Mouse (Mus musculus): ENCODE measurements around the gene Cers1. TPM values are rescaled to one million over a fixed set of nuclear protein-coding genes. Genes with fewer than 3 reads are reported as not detected.
A peak's percentile ranks its signal among the peaks of the same experiment; 100 is the strongest.

Gene Cers1
- polyA plus RNA-seq, 1 experiment from 2014 or later = 24.5 TPM

- no peaks in the 10 kb centered on the region for H3K9me3 ChIP-seq
- H3K4me2 ChIP-seq = no peak overlapping the region
- no peak for ATAC-seq (ENCODE audit: low FRiP score)
- no peak overlapping the region for H3K4me3 ChIP-seq
- 94% methylated on average over 14 of the region's 14 CpGs for WGBS
- H3K36me3 ChIP-seq = peaks cover 78% of the 10 kb centered on the region
- peaks cover 10% of the 10 kb centered on the region; the same call in 1 of the 2 replicates for H3K4me1 ChIP-seq (replicated peaks)
- no peaks in the 10 kb centered on the region for H3K27me3 ChIP-seq
- H3K27ac ChIP-seq = no peak overlapping the region
- H3K9ac ChIP-seq = no peak overlapping the region
Measured at GRCm38 (mm10) chr8:70342007-70342406, 26.4 kb downstream of the Cers1 start.

DNA sequence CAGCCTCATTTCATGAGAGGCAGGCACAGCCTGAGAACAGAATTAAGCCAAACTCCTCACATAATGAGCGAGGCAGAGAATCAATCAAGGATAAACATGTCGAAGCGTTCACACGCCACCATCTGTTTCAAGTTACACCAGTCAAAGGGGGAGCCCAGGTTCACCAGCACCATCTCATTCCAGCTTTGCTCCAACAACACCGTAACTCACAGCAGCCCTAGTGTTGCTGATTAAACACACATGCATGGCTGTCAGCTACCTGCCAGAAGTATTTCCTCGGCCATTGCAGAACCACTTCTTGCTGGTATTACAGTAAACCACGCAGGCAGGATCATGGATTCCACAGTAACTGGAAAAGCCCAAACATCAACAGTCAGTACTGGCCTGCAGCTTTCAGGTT is 27.5 kb downstream of the Cers1 start:
- H3K4me3 ChIP-seq = no peak overlapping the region

DNA sequence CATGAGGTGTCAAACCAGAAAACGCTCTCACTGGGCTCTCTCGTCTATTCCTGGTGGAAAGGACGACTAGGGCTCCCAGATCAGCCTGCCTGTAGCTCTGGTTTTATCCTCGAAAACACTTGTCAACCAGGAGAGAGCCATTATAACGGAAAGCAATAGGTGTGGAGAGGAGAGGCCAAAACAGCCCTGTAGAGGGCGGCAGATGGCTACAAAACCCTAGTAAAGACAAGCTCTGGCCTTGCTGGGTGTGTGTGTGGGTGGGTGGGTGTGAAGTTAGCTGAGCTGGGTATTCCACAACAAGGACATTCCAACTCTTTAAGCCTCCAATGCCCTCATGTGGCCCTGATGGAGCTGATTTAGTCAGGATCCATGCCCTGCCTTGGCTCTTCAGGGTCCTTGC is 28.1 kb downstream of the Cers1 start:
- H3K9me3 ChIP-seq = no peaks in the 10 kb centered on the region
- no peak overlapping the region for H3K27ac ChIP-seq
- H3K4me3 ChIP-seq = no peak overlapping the region
- H3K27me3 ChIP-seq = no peaks in the 10 kb centered on the region
- peaks cover 23% of the 10 kb centered on the region for H3K4me1 ChIP-seq (replicated peaks)
- no peak overlapping the region for H3K9ac ChIP-seq
- ATAC-seq (ENCODE audit: low FRiP score) = 0 out of 2 replicates have a peak, but pooled peaks have one; percentile 46
- peaks cover 66% of the 10 kb centered on the region for H3K36me3 ChIP-seq
- no peak overlapping the region for H3K4me2 ChIP-seq
- 54% methylated on average over 6 of the region's 6 CpGs for WGBS

More for the DNA sequence above, 27.5 kb downstream of the Cers1 start:
- Histone ChIP-seq H3K9me3 (no peaks in the 10 kb centered on the region), H3K9ac (no peak overlapping the region), H3K27ac (no peak overlapping the region), H3K36me3 (peaks cover 68% of the 10 kb centered on the region), H3K4me2 (no peak overlapping the region), H3K4me1 (replicated peaks) (peaks cover 16% of the 10 kb centered on the region), H3K27me3 (no peaks in the 10 kb centered on the region)
- WGBS = 81% methylated on average over 7 of the region's 7 CpGs
- ATAC-seq (ENCODE audit: low FRiP score) = no peak

- WGBS = 98% methylated on average over 2 of the region's 2 CpGs
- H3K9me3 ChIP-seq = no peaks in the 10 kb centered on the region
- peak overlapping the region; percentile 39 for H3K9ac ChIP-seq
Measured at GRCm38 (mm10) chr8:70344279-70344678, 28.7 kb downstream of the Cers1 start.

DNA sequence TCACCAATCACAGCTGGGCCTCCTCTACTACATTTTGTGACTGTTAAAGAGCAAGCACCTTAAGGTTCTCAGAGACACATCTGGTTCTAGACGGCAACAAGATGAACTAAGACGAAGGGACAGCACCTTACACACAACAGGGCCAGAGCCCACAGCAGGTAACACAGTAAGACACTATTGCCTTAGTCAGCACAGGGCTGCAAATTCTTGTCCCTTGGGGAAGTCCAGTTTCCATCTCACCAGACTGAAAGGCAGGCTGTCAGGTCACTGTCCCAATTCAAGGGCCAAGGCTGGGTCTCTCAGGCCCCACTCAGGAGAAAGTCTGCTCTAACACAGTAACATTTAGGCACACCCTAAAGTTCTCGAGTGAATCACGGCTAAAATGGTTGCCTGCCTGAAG is 31.9 kb downstream of the Cers1 start:
- no peak overlapping the region for H3K27ac ChIP-seq
- peaks cover 60% of the 10 kb centered on the region for H3K4me1 ChIP-seq (replicated peaks)
- ATAC-seq (ENCODE audit: low FRiP score) = no peak
- H3K36me3 ChIP-seq = peaks cover 39% of the 10 kb centered on the region
- H3K9ac ChIP-seq = 0 out of 2 replicates have a peak overlapping the region, but pooled peaks have one; percentile 49
- no peaks in the 10 kb centered on the region for H3K9me3 ChIP-seq
- H3K27me3 ChIP-seq = no peaks in the 10 kb centered on the region
- H3K4me3 ChIP-seq = no peak overlapping the region
- no peak overlapping the region for H3K4me2 ChIP-seq
- 95% methylated on average over 4 of the region's 4 CpGs for WGBS

More at GRCm38 (mm10) chr8:70344279-70344678, 28.7 kb downstream of the Cers1 start:
- no peaks in the 10 kb centered on the region for H3K27me3 ChIP-seq
- H3K4me3 ChIP-seq = no peak overlapping the region
- peaks cover 66% of the 10 kb centered on the region for H3K36me3 ChIP-seq
- ATAC-seq (ENCODE audit: low FRiP score) = no peak
- H3K27ac ChIP-seq = no peak overlapping the region
- H3K4me1 ChIP-seq (replicated peaks) = peaks cover 28% of the 10 kb centered on the region
- H3K4me2 ChIP-seq = no peak overlapping the region

GRCm38 (mm10) chr8:70347860-70348420 is 32.4 kb downstream of the Cers1 start:
- H3K4me3 ChIP-seq = no peak overlapping the region
- H3K9me3 ChIP-seq = no peaks in the 10 kb centered on the region
- H3K27ac ChIP-seq = no peak overlapping the region
- no peak for ATAC-seq (ENCODE audit: low FRiP score)
- H3K4me2 ChIP-seq = no peak overlapping the region
- peaks cover 58% of the 10 kb centered on the region for H3K4me1 ChIP-seq (replicated peaks)
- 74% methylated on average over 1 of the region's 1 CpGs for WGBS
- peaks cover 34% of the 10 kb centered on the region for H3K36me3 ChIP-seq
- no peaks in the 10 kb centered on the region for H3K27me3 ChIP-seq
- H3K9ac ChIP-seq = peak overlapping the region; percentile 49; the same call in 1 of the 2 replicates

DNA sequence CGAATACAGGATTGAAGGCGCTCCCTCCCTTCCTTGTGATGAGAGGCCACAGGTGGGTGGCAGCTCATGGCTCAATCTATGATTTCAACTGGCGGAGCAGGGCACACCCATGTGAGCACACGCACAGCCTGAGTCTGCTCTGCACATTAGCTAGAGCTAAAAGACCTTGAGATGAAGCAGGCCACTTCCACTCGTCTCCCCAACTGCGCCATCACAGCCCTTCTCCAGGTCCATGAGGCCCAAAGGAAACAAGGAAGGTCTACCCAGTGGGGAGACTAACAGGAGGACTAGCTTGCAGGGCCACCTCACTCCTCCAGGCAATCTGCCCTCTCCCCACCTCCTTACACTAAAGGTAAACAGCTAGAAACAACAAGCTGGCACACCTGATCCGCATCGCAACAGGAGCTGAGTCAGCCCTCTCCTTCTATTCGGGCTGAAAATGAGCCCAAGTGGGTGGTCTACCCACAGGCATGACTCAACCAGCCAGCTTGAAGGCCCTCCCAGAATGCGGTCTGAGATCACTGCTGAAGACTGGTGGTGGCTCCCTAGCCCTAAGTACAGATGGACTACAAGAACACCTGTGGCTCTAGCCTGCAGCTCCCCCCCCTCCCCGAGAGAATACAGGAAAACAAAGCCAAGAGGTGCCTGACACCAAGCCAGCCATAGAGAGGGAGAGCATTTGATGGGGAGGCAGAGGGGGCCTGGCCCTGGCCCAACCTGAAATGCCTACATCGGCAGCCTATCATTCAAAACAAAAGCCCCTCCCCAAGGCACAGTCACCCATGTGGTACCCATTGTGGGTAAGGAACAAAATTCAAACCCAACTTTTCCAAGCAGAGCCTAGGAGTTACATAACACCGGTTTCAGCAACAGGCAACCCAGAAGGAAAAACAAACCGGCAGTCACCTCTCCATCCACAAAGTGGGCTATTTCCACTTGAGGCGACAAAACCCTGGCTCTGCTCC is 35.7 kb downstream of the Cers1 start:
- Histone ChIP-seq H3K9ac (peak overlapping the region; percentile 100), H3K4me1 (replicated peaks) (peaks cover 58% of the 10 kb centered on the region), H3K27me3 (no peaks in the 10 kb centered on the region), H3K27ac (no peak overlapping the region), H3K36me3 (peaks cover 18% of the 10 kb centered on the region), H3K4me3 (peak overlapping the region; percentile 100), H3K4me2 (peak overlapping the region; percentile 100), H3K9me3 (no peaks in the 10 kb centered on the region)
- WGBS = 63% methylated on average over 15 of the region's 15 CpGs
- ATAC-seq (ENCODE audit: low FRiP score) = no peak

GRCm38 (mm10) chr8:70352000-70352384 is 36.4 kb downstream of the Cers1 start:
- Histone ChIP-seq H3K36me3 (peaks cover 15% of the 10 kb centered on the region), H3K9ac (peak overlapping the region; percentile 100), H3K27ac (no peak overlapping the region), H3K4me1 (replicated peaks) (peaks cover 58% of the 10 kb centered on the region), H3K4me2 (peak overlapping the region; percentile 100), H3K27me3 (0 out of 2 replicates have a peak, but pooled peaks cover 4% of the 10 kb centered on the region), H3K9me3 (no peaks in the 10 kb centered on the region), H3K4me3 (peak overlapping the region; percentile 100)
- 35% methylated on average over 3 of the region's 3 CpGs for WGBS
- no peak for ATAC-seq (ENCODE audit: low FRiP score)

- ATAC-seq (ENCODE audit: low FRiP score) = peak; percentile 44
- Histone ChIP-seq H3K4me1 (replicated peaks) (peaks cover 56% of the 10 kb centered on the region), H3K27ac (peak overlapping the region; percentile 92), H3K4me2 (peak overlapping the region; percentile 100), H3K27me3 (0 out of 2 replicates have a peak, but pooled peaks cover 4% of the 10 kb centered on the region), H3K4me3 (peak overlapping the region; percentile 100), H3K36me3 (peaks cover 15% of the 10 kb centered on the region), H3K9ac (peak overlapping the region; percentile 100), H3K9me3 (no peaks in the 10 kb centered on the region)
- WGBS = 0% methylated on average over 53 of the region's 64 CpGs
Measured at GRCm38 (mm10) chr8:70352657-70353151, 37.1 kb downstream of the Cers1 start.

- under 1% methylated on average over 54 of the region's 69 CpGs for WGBS
- 0 out of 2 replicates have a peak, but pooled peaks cover 4% of the 10 kb centered on the region for H3K27me3 ChIP-seq
- peak within 1 kb of the TSS; percentile 100 for H3K4me3 ChIP-seq
- H3K9me3 ChIP-seq = no peaks in the 10 kb centered on the region
- H3K4me2 ChIP-seq = peak within 1 kb of the TSS; percentile 100
- H3K9ac ChIP-seq = peak within 1 kb of the TSS; percentile 100
- peaks cover 14% of the 10 kb centered on the region for H3K36me3 ChIP-seq
- peaks cover 50% of the 10 kb centered on the region for H3K4me1 ChIP-seq (replicated peaks)
- peak within 1 kb of the TSS; percentile 92 for H3K27ac ChIP-seq
- ATAC-seq (ENCODE audit: low FRiP score) = peak; percentile 88
Measured at GRCm38 (mm10) chr8:70353194-70353817, 37.7 kb downstream of the Cers1 start, which contains the start of gene Upf1. TSS of gene Upf1 (minus strand) at chr8:70353278.

GRCm38 (mm10) chr8:70354004-70354403 is 38.4 kb downstream of the Cers1 start:
- 64% methylated on average over 4 of the region's 4 CpGs for WGBS
- peak overlapping the region; percentile 65 for H3K4me2 ChIP-seq
- peaks cover 43% of the 10 kb centered on the region for H3K4me1 ChIP-seq (replicated peaks)
- peaks cover 7% of the 10 kb centered on the region for H3K36me3 ChIP-seq
- H3K27me3 ChIP-seq = peaks cover 10% of the 10 kb centered on the region; the same call in 1 of the 2 replicates
- H3K4me3 ChIP-seq = peak overlapping the region; percentile 100
- peak overlapping the region; percentile 92 for H3K27ac ChIP-seq
- no peaks in the 10 kb centered on the region for H3K9me3 ChIP-seq
- peak overlapping the region; percentile 74 for H3K9ac ChIP-seq
- no peak for ATAC-seq (ENCODE audit: low FRiP score)

GRCm38 (mm10) chr8:70356111-70356510 is 40.5 kb downstream of the Cers1 start:
- Histone ChIP-seq H3K36me3 (no peaks in the 10 kb centered on the region), H3K4me2 (no peak overlapping the region), H3K27ac (no peak overlapping the region), H3K4me3 (no peak overlapping the region), H3K9ac (no peak overlapping the region), H3K9me3 (no peaks in the 10 kb centered on the region), H3K27me3 (peaks cover 10% of the 10 kb centered on the region; the same call in 1 of the 2 replicates), H3K4me1 (replicated peaks) (peaks cover 22% of the 10 kb centered on the region)
- no peak for ATAC-seq (ENCODE audit: low FRiP score)
- 92% methylated on average over 1 of the region's 1 CpGs for WGBS

Measured in hindbrain, embryonic 13.5 days (tissue).